Mouse (Mus musculus) forebrain, embryonic 12.5 days (tissue): ENCODE results near the gene Opa1. TPM values are rescaled to one million over a fixed set of nuclear protein-coding genes. Genes with fewer than 3 reads are reported as not detected.

ENCODE experiments used
- ATAC-seq: fragments of 200-750 bp; cut with Nextera tagmentation; 2 replicates; pipeline ENCODE4 v1.8.0; 2017; ENCODE audit warnings: moderate TSS enrichment; ENCODE audit not compliant: low FRiP score
- H3K27ac ChIP-seq: fragments of 300-500 bp; sonication (generic); 2 replicates; pipeline ENCODE4 v1.5.1; 2016; ENCODE audit warnings: mild to moderate bottlenecking
- H3K27me3 ChIP-seq: fragments of 300-500 bp; sonication (generic); 2 replicates; pipeline ENCODE4 v1.6.1; 2016; ENCODE audit warnings: mild to moderate bottlenecking
- H3K36me3 ChIP-seq: fragments of 300-500 bp; sonication (generic); replicated peaks from 2 replicates; pipeline ENCODE4 v1.6.1; 2016; ENCODE audit warnings: mild to moderate bottlenecking
- H3K4me1 ChIP-seq: fragments of 300-500 bp; sonication (generic); 2 replicates; pipeline ENCODE4 v1.6.1; 2016
- H3K4me2 ChIP-seq: fragments of 300-500 bp; sonication (generic); 2 replicates; pipeline ENCODE4 v1.6.1; 2016; ENCODE audit warnings: mild to moderate bottlenecking, moderate library complexity
- H3K4me3 ChIP-seq: fragments of 300-500 bp; sonication (generic); replicated peaks from 2 replicates; pipeline ENCODE4 v1.5.1; 2016; ENCODE audit warnings: mild to moderate bottlenecking
- H3K9ac ChIP-seq: fragments of 300-500 bp; sonication (generic); 2 replicates; pipeline ENCODE4 v1.6.1; 2016; ENCODE audit warnings: mild to moderate bottlenecking
- H3K9me3 ChIP-seq: fragments of 300-500 bp; sonication (generic); 2 replicates; pipeline ENCODE4 v1.6.1; 2016
- WGBS: fragments of 180-500 bp; shearing (Covaris S2); methylation state at CpG from one replicate; pipeline ENCODE4 v1.1.7; 2016; 5-methylcytosine and 5-hydroxymethylcytosine counted together
- polyA plus RNA-seq: library from polyadenylated mRNA; unstranded; fragments of >200 nt; fragmentation: Nextera tagmentation; extraction: Ambion mirVana; gene quantifications from 2 replicates; pipeline ENCODE4 v1.2.1, GENCODE M21; 2016

The Opa1 gene
- 47.7 and 52.7 TPM in 2 replicates for polyA plus RNA-seq

GRCm38 (mm10) chr16:29579167-29579786 lies at the start of gene Opa1:
Gene Opa1 (plus strand): TSS chr16:29579334.
- Histone ChIP-seq H3K9me3 (no peaks in the 10 kb centered on the region), H3K36me3 (no peaks in the 10 kb centered on the region), H3K9ac (peak within 1 kb of the TSS; percentile 90), H3K27me3 (no peaks in the 10 kb centered on the region), H3K4me3 (peak within 1 kb of the TSS; percentile 91), H3K4me1 (peaks cover 12% of the 10 kb centered on the region), H3K4me2 (peak within 1 kb of the TSS; percentile 92), H3K27ac (peak within 1 kb of the TSS; percentile 50; the same call in 1 of the 2 replicates)
- peak; percentile 98 for ATAC-seq
- under 1% methylated on average over 39 of the region's 39 CpGs for WGBS

- Histone ChIP-seq H3K27ac (no peak overlapping the region), H3K36me3 (no peaks in the 10 kb centered on the region), H3K9ac (no peak overlapping the region), H3K4me2 (no peak overlapping the region), H3K9me3 (no peaks in the 10 kb centered on the region), H3K4me3 (no peak overlapping the region), H3K4me1 (no peaks in the 10 kb centered on the region; the same call in 1 of the 2 replicates), H3K27me3 (no peaks in the 10 kb centered on the region)
- no peak for ATAC-seq
- WGBS = 85% methylated on average over 6 of the region's 6 CpGs
These were observed 45.5 kb upstream of the Opa1 start for GRCm38 (mm10) chr16:29533641-29534040.

- no peaks in the 10 kb centered on the region for H3K27me3 ChIP-seq
These were observed 43.3 kb upstream of the Opa1 start for GRCm38 (mm10) chr16:29535866-29536265.

GRCm38 (mm10) chr16:29536411-29537204 lies 42.5 kb upstream of the Opa1 start:
- 68% methylated on average over 15 of the region's 15 CpGs for WGBS
- Histone ChIP-seq H3K9ac (no peak overlapping the region), H3K9me3 (no peaks in the 10 kb centered on the region), H3K27ac (no peak overlapping the region), H3K4me2 (no peak overlapping the region), H3K4me3 (no peak overlapping the region), H3K36me3 (no peaks in the 10 kb centered on the region), H3K4me1 (no peaks in the 10 kb centered on the region; the same call in 1 of the 2 replicates), H3K27me3 (no peaks in the 10 kb centered on the region)
- ATAC-seq = no peak; the same call in 1 of the 2 replicates

More at GRCm38 (mm10) chr16:29535866-29536265, 43.3 kb upstream of the Opa1 start:
- Histone ChIP-seq H3K4me2 (no peak overlapping the region), H3K4me3 (no peak overlapping the region), H3K4me1 (no peaks in the 10 kb centered on the region; the same call in 1 of the 2 replicates), H3K27ac (no peak overlapping the region), H3K36me3 (no peaks in the 10 kb centered on the region), H3K9ac (no peak overlapping the region), H3K9me3 (no peaks in the 10 kb centered on the region)
- no peak for ATAC-seq
- 76% methylated on average over 4 of the region's 4 CpGs for WGBS

- no peaks in the 10 kb centered on the region; the same call in 1 of the 2 replicates for H3K4me1 ChIP-seq
- no peak for ATAC-seq
- H3K36me3 ChIP-seq = no peaks in the 10 kb centered on the region
These were observed 39.2 kb upstream of the Opa1 start for GRCm38 (mm10) chr16:29539906-29540305.

GRCm38 (mm10) chr16:29541261-29541683 lies 37.9 kb upstream of the Opa1 start:
- H3K9ac ChIP-seq = no peak overlapping the region
- H3K9me3 ChIP-seq = no peaks in the 10 kb centered on the region
- no peak overlapping the region for H3K4me3 ChIP-seq
- 80% methylated on average over 11 of the region's 11 CpGs for WGBS
- no peak for ATAC-seq
- H3K36me3 ChIP-seq = no peaks in the 10 kb centered on the region
- H3K4me2 ChIP-seq = no peak overlapping the region
- no peaks in the 10 kb centered on the region; the same call in 1 of the 2 replicates for H3K4me1 ChIP-seq
- H3K27me3 ChIP-seq = 0 out of 2 replicates have a peak, but pooled peaks cover 2% of the 10 kb centered on the region
- no peak overlapping the region for H3K27ac ChIP-seq

More at GRCm38 (mm10) chr16:29539906-29540305, 39.2 kb upstream of the Opa1 start:
- Histone ChIP-seq H3K4me3 (no peak overlapping the region), H3K27ac (no peak overlapping the region), H3K27me3 (0 out of 2 replicates have a peak, but pooled peaks cover 2% of the 10 kb centered on the region), H3K9me3 (no peaks in the 10 kb centered on the region), H3K4me2 (no peak overlapping the region), H3K9ac (no peak overlapping the region)

- Histone ChIP-seq H3K36me3 (no peaks in the 10 kb centered on the region), H3K27ac (no peak within 1 kb of the TSS), H3K9me3 (no peaks in the 10 kb centered on the region), H3K27me3 (0 out of 2 replicates have a peak, but pooled peaks cover 2% of the 10 kb centered on the region), H3K4me2 (no peak within 1 kb of the TSS), H3K4me1 (no peaks in the 10 kb centered on the region; the same call in 1 of the 2 replicates), H3K9ac (no peak within 1 kb of the TSS), H3K4me3 (no peak within 1 kb of the TSS)
- no peak for ATAC-seq
- WGBS = 86% methylated on average over 11 of the region's 11 CpGs
These were observed 34.3 kb upstream of the Opa1 start, which contains the start of gene Atp13a4 for GRCm38 (mm10) chr16:29544829-29545228. Gene Atp13a4 (minus strand): TSS chr16:29544864.

- H3K9me3 ChIP-seq = no peaks in the 10 kb centered on the region
- no peak overlapping the region for H3K4me2 ChIP-seq
- H3K27ac ChIP-seq = no peak overlapping the region
- ATAC-seq = no peak
- H3K4me1 ChIP-seq = no peaks in the 10 kb centered on the region
- WGBS = 85% methylated on average over 5 of the region's 5 CpGs
- no peak overlapping the region for H3K4me3 ChIP-seq
- no peak overlapping the region for H3K9ac ChIP-seq
- H3K36me3 ChIP-seq = no peaks in the 10 kb centered on the region
- H3K27me3 ChIP-seq = 0 out of 2 replicates have a peak, but pooled peaks cover 4% of the 10 kb centered on the region
These were observed 19.5 kb upstream of the Opa1 start for GRCm38 (mm10) chr16:29559667-29560066.

GRCm38 (mm10) chr16:29560454-29560853 lies 18.7 kb upstream of the Opa1 start:
- no peak overlapping the region for H3K4me3 ChIP-seq
- ATAC-seq = no peak
- no peaks in the 10 kb centered on the region for H3K36me3 ChIP-seq
- 57% methylated on average over 10 of the region's 10 CpGs for WGBS
- no peak overlapping the region for H3K27ac ChIP-seq
- H3K4me1 ChIP-seq = no peaks in the 10 kb centered on the region
- H3K9me3 ChIP-seq = no peaks in the 10 kb centered on the region
- 0 out of 2 replicates have a peak, but pooled peaks cover 4% of the 10 kb centered on the region for H3K27me3 ChIP-seq
- H3K9ac ChIP-seq = no peak overlapping the region
- H3K4me2 ChIP-seq = no peak overlapping the region

GRCm38 (mm10) chr16:29560869-29561268 lies 18.3 kb upstream of the Opa1 start:
- 8% methylated on average over 7 of the region's 7 CpGs for WGBS
- no peak overlapping the region for H3K27ac ChIP-seq
- 0 out of 2 replicates have a peak, but pooled peaks cover 4% of the 10 kb centered on the region for H3K27me3 ChIP-seq
- H3K4me2 ChIP-seq = no peak overlapping the region
- H3K9ac ChIP-seq = no peak overlapping the region
- ATAC-seq = no peak
- H3K4me3 ChIP-seq = no peak overlapping the region
- no peaks in the 10 kb centered on the region for H3K4me1 ChIP-seq
- H3K36me3 ChIP-seq = no peaks in the 10 kb centered on the region
- no peaks in the 10 kb centered on the region for H3K9me3 ChIP-seq

GRCm38 (mm10) chr16:29574013-29574412 lies 5.1 kb upstream of the Opa1 start:
- Histone ChIP-seq H3K27ac (no peak overlapping the region), H3K4me1 (no peaks in the 10 kb centered on the region; the same call in 1 of the 2 replicates), H3K9ac (no peak overlapping the region), H3K4me2 (no peak overlapping the region), H3K36me3 (no peaks in the 10 kb centered on the region), H3K9me3 (no peaks in the 10 kb centered on the region), H3K4me3 (no peak overlapping the region), H3K27me3 (no peaks in the 10 kb centered on the region)
- ATAC-seq = no peak
- WGBS = 81% methylated on average over 4 of the region's 4 CpGs

GRCm38 (mm10) chr16:29575620-29576019 lies 3.5 kb upstream of the Opa1 start:
- peaks cover 10% of the 10 kb centered on the region for H3K4me1 ChIP-seq
- H3K9me3 ChIP-seq = no peaks in the 10 kb centered on the region
- H3K4me3 ChIP-seq = no peak overlapping the region
- H3K9ac ChIP-seq = no peak overlapping the region
- H3K27ac ChIP-seq = no peak overlapping the region
- no peak for ATAC-seq
- no peaks in the 10 kb centered on the region for H3K36me3 ChIP-seq
- 14% methylated on average over 5 of the region's 5 CpGs for WGBS
- H3K4me2 ChIP-seq = no peak overlapping the region
- no peaks in the 10 kb centered on the region for H3K27me3 ChIP-seq
